Mouse (Mus musculus): ENCODE measurements around the gene Insm2. TPM values are rescaled to one million over a fixed set of nuclear protein-coding genes. Genes with fewer than 3 reads are reported as not detected.

The Insm2 gene
- polyA plus RNA-seq, 1 experiment from 2014 or later = 0.17 TPM

- no peak overlapping the region for H3K9ac ChIP-seq (replicated peaks; ENCODE audit: low read depth, low read length)
Observed at GRCm38 (mm10) chr12:55622615-55623245, 23.5 kb downstream of the Insm2 start.

GRCm38 (mm10) chr12:55623254-55623653 lies 24.0 kb downstream of the Insm2 start:
- ATAC-seq (ENCODE audit: insufficient number of reproducible peaks, insufficient read depth, low FRiP score, low read depth) = no peak
- Histone ChIP-seq H3K4me3 (ENCODE audit: low read depth, low read length) (no peak overlapping the region), H3K27me3 (ENCODE audit: control insufficient read depth, insufficient read depth, low read length) (no peaks in the 10 kb centered on the region), H3K27ac (ENCODE audit: low read length) (no peak overlapping the region), H3K9ac (replicated peaks; ENCODE audit: low read depth, low read length) (no peak overlapping the region), H3K36me3 (ENCODE audit: control insufficient read depth, insufficient read depth, low read length) (no peaks in the 10 kb centered on the region), H3K4me1 (ENCODE audit: control insufficient read depth, insufficient read depth, low read length) (no peaks in the 10 kb centered on the region), H3K4me2 (replicated peaks; ENCODE audit: low read depth, low read length) (no peak overlapping the region), H3K9me3 (ENCODE audit: control insufficient read depth, low read depth, low read length) (no peaks in the 10 kb centered on the region)
- 85% methylated on average over 5 of the region's 5 CpGs for WGBS

More at GRCm38 (mm10) chr12:55622615-55623245, 23.5 kb downstream of the Insm2 start:
- no peak overlapping the region for H3K27ac ChIP-seq (ENCODE audit: low read length)
- WGBS = 57% methylated on average over 3 of the region's 3 CpGs
- H3K4me2 ChIP-seq (replicated peaks; ENCODE audit: low read depth, low read length) = no peak overlapping the region
- H3K4me3 ChIP-seq (ENCODE audit: low read depth, low read length) = no peak overlapping the region
- no peaks in the 10 kb centered on the region for H3K9me3 ChIP-seq (ENCODE audit: control insufficient read depth, low read depth, low read length)
- no peak for ATAC-seq (ENCODE audit: insufficient number of reproducible peaks, insufficient read depth, low FRiP score, low read depth)
- no peaks in the 10 kb centered on the region for H3K4me1 ChIP-seq (ENCODE audit: control insufficient read depth, insufficient read depth, low read length)
- no peaks in the 10 kb centered on the region for H3K27me3 ChIP-seq (ENCODE audit: control insufficient read depth, insufficient read depth, low read length)
- no peaks in the 10 kb centered on the region for H3K36me3 ChIP-seq (ENCODE audit: control insufficient read depth, insufficient read depth, low read length)

GRCm38 (mm10) chr12:55626711-55627110 lies 27.5 kb downstream of the Insm2 start:
- no peak overlapping the region for H3K9ac ChIP-seq (replicated peaks; ENCODE audit: low read depth, low read length)
- no peak overlapping the region for H3K4me2 ChIP-seq (replicated peaks; ENCODE audit: low read depth, low read length)
- ATAC-seq (ENCODE audit: insufficient number of reproducible peaks, insufficient read depth, low FRiP score, low read depth) = no peak
- H3K27me3 ChIP-seq (ENCODE audit: control insufficient read depth, insufficient read depth, low read length) = no peaks in the 10 kb centered on the region
- no peaks in the 10 kb centered on the region for H3K36me3 ChIP-seq (ENCODE audit: control insufficient read depth, insufficient read depth, low read length)
- no peaks in the 10 kb centered on the region for H3K4me1 ChIP-seq (ENCODE audit: control insufficient read depth, insufficient read depth, low read length)
- no peak overlapping the region for H3K27ac ChIP-seq (ENCODE audit: low read length)
- H3K9me3 ChIP-seq (ENCODE audit: control insufficient read depth, low read depth, low read length) = no peaks in the 10 kb centered on the region
- no peak overlapping the region for H3K4me3 ChIP-seq (ENCODE audit: low read depth, low read length)
- 43% methylated on average over 4 of the region's 4 CpGs for WGBS

GRCm38 (mm10) chr12:55648011-55648525 lies 48.8 kb downstream of the Insm2 start:
- H3K4me2 ChIP-seq (replicated peaks; ENCODE audit: low read depth, low read length) = no peak overlapping the region
- no peak overlapping the region for H3K27ac ChIP-seq (ENCODE audit: low read length)
- no peaks in the 10 kb centered on the region for H3K27me3 ChIP-seq (ENCODE audit: control insufficient read depth, insufficient read depth, low read length)
- H3K4me3 ChIP-seq (ENCODE audit: low read depth, low read length) = no peak overlapping the region
- no peak for ATAC-seq (ENCODE audit: insufficient number of reproducible peaks, insufficient read depth, low FRiP score, low read depth)
- no peak overlapping the region for H3K9ac ChIP-seq (replicated peaks; ENCODE audit: low read depth, low read length)
- no peaks in the 10 kb centered on the region for H3K4me1 ChIP-seq (ENCODE audit: control insufficient read depth, insufficient read depth, low read length)
- WGBS = 86% methylated on average over 7 of the region's 7 CpGs
- no peaks in the 10 kb centered on the region for H3K9me3 ChIP-seq (ENCODE audit: control insufficient read depth, low read depth, low read length)
- peaks cover 3% of the 10 kb centered on the region; the same call in 1 of the 2 replicates for H3K36me3 ChIP-seq (ENCODE audit: control insufficient read depth, insufficient read depth, low read length)

Other genes starting within 250 kb of the Insm2 start
- 421 and 424 TPM in 2 replicates for gene Psma6, start 215.2 kb upstream of the Insm2 start, polyA plus RNA-seq (2014; fragmentation: Nextera tagmentation; extraction: Ambion mirVana)
- gene Nfkbia, start 106.8 kb upstream of the Insm2 start, polyA plus RNA-seq (2014; fragmentation: Nextera tagmentation; extraction: Ambion mirVana) = 91.8 and 95.4 TPM in 2 replicates
- not detected in 2 replicates for gene Aldoart2, start 34.2 kb upstream of the Insm2 start, polyA plus RNA-seq (2014; fragmentation: Nextera tagmentation; extraction: Ambion mirVana)
- 26.0 and 30.3 TPM in 2 replicates for gene Ralgapa1, start 221.7 kb downstream of the Insm2 start, polyA plus RNA-seq (2014; fragmentation: Nextera tagmentation; extraction: Ambion mirVana)
- 35.4 and 40.8 TPM in 2 replicates for gene Brms1l, start 236.9 kb downstream of the Insm2 start, polyA plus RNA-seq (2014; fragmentation: Nextera tagmentation; extraction: Ambion mirVana)

All from stomach, embryonic 14.5 days (tissue).